Mouse (Mus musculus) forebrain, embryonic 14.5 days (tissue): ENCODE measurements around the gene Yeats2. TPM values are rescaled to one million over a fixed set of nuclear protein-coding genes. Genes with fewer than 3 reads are reported as not detected.
A peak's percentile ranks its signal among the peaks of the same experiment; 100 is the strongest.
"Not testable (repeated sequence)": the region's sequence is repeated elsewhere in the genome, so short reads cannot be mapped to it uniquely, and the experiment has no call there.

Experiments
- ATAC-seq: fragments of 200-750 bp; cut with Nextera tagmentation; 2 replicates; pipeline ENCODE4 v1.8.0; 2017; ENCODE audit warnings: mild to moderate bottlenecking, moderate library complexity
- DNase-seq: peaks from one replicate; pipeline ENCODE4 v3.0.0-alpha.2; 2015; ENCODE audit warnings: low spot score
- H3K27ac ChIP-seq: fragments of 300-500 bp; sonication (generic); 2 replicates; pipeline ENCODE4 v1.5.1; 2014; ENCODE audit warnings: low read depth, mild to moderate bottlenecking, control low read depth, low read length, moderate library complexity
- H3K27me3 ChIP-seq: fragments of 300-500 bp; sonication (generic); replicated peaks from 2 replicates; pipeline ENCODE4 v1.6.1; 2014; ENCODE audit warnings: low read length, control low read depth, mixed read lengths; ENCODE audit not compliant: control insufficient read depth, insufficient read depth
- H3K36me3 ChIP-seq: fragments of 300-500 bp; sonication (generic); 2 replicates; pipeline ENCODE4 v1.6.1; 2014; ENCODE audit warnings: low read length, control low read depth; ENCODE audit not compliant: control insufficient read depth, insufficient read depth
- H3K4me1 ChIP-seq: fragments of 300-500 bp; sonication (generic); 2 replicates; pipeline ENCODE4 v1.6.1; 2014; ENCODE audit warnings: antibody characterized with exemption, low read length, control low read depth; ENCODE audit not compliant: control insufficient read depth, insufficient read depth
- H3K4me2 ChIP-seq: fragments of 300-500 bp; sonication (generic); 2 replicates; pipeline ENCODE4 v1.6.1; 2014; ENCODE audit warnings: mild to moderate bottlenecking, control low read depth, low read length
- H3K4me3 ChIP-seq: fragments of 300-500 bp; sonication (generic); 2 replicates; pipeline ENCODE4 v1.5.1; 2014; ENCODE audit warnings: low read depth, low read length, control low read depth
- H3K9ac ChIP-seq: fragments of 300-500 bp; sonication (generic); 2 replicates; pipeline ENCODE4 v1.6.1; 2014; ENCODE audit warnings: mild to moderate bottlenecking, low read length, control low read depth, moderate library complexity
- H3K9me3 ChIP-seq: fragments of 300-500 bp; sonication (generic); replicated peaks from 2 replicates; pipeline ENCODE4 v1.6.1; 2016; ENCODE audit warnings: low read length, control low read depth, mixed read lengths; ENCODE audit not compliant: control insufficient read depth
- WGBS: fragments of 180-500 bp; shearing (Covaris S2); extraction: QIAGEN DNeasy Blood & Tissue Kit; methylation state at CpG from one replicate; pipeline ENCODE4 v1.1.7; 2014; 5-methylcytosine and 5-hydroxymethylcytosine counted together
- polyA plus RNA-seq: library from polyadenylated mRNA; unstranded; fragments of >200 nt; fragmentation: Nextera tagmentation; extraction: Ambion mirVana; gene quantifications from 2 replicates; pipeline ENCODE4 v1.2.1, GENCODE M21; 2014

The Yeats2 gene
- polyA plus RNA-seq, 1 experiment from 2014 or later = 15.5 TPM

GRCm38 (mm10) chr16:20112649-20113048 lies 28.2 kb upstream of the Yeats2 start:
- no peak overlapping the region for H3K9ac ChIP-seq
- peaks cover 79% of the 10 kb centered on the region for H3K36me3 ChIP-seq
- WGBS = 70% methylated on average over 2 of the region's 2 CpGs
- H3K4me3 ChIP-seq = no peak overlapping the region
- H3K4me1 ChIP-seq = peaks cover 4% of the 10 kb centered on the region; the same call in 1 of the 2 replicates
- H3K27ac ChIP-seq = no peak overlapping the region
- peaks cover 4% of the 10 kb centered on the region; the same call in 1 of the 2 replicates for H3K9me3 ChIP-seq
- peak; percentile 22 for DNase-seq
- H3K27me3 ChIP-seq = no peaks in the 10 kb centered on the region
- H3K4me2 ChIP-seq = no peak overlapping the region
- ATAC-seq = peak; percentile 26; the same call in 1 of the 2 replicates

DNA sequence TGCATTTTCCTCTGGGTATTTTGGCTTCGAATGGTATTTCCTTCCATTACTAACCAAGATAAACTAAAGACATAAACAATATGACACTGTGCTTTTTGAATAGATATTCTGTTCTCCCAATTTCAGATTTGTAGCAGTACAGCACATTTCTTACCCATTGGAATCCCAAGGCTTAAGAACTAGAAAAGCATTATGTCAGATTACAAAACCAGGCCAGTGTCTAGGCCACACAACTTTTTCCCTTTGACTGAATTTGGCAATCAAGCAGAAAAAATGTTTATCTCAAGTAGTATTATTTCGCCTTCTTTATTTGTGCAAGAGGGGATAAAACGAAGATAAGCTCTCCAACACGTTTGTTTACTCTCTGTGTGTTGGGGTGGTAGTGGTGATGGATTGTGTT lies 24.8 kb upstream of the Yeats2 start:
- Histone ChIP-seq H3K27me3 (no peaks in the 10 kb centered on the region), H3K4me2 (no peak overlapping the region), H3K27ac (no peak overlapping the region), H3K9ac (no peak overlapping the region), H3K4me1 (peaks cover 4% of the 10 kb centered on the region; the same call in 1 of the 2 replicates), H3K9me3 (no peaks in the 10 kb centered on the region), H3K36me3 (peaks cover 73% of the 10 kb centered on the region), H3K4me3 (no peak overlapping the region)
- ATAC-seq (no peak), DNase-seq (no peak)
- WGBS = 81% methylated on average over 4 of the region's 4 CpGs

GRCm38 (mm10) chr16:20126319-20126883 lies 14.5 kb upstream of the Yeats2 start:
- H3K9ac ChIP-seq, H3K4me3 ChIP-seq, ATAC-seq, H3K4me1 ChIP-seq, H3K27me3 ChIP-seq, H3K27ac ChIP-seq, H3K4me2 ChIP-seq, DNase-seq, H3K9me3 ChIP-seq: not testable (repeated sequence)
- 88% methylated on average over 10 of the region's 10 CpGs for WGBS
- peaks cover 47% of the 10 kb centered on the region for H3K36me3 ChIP-seq

DNA sequence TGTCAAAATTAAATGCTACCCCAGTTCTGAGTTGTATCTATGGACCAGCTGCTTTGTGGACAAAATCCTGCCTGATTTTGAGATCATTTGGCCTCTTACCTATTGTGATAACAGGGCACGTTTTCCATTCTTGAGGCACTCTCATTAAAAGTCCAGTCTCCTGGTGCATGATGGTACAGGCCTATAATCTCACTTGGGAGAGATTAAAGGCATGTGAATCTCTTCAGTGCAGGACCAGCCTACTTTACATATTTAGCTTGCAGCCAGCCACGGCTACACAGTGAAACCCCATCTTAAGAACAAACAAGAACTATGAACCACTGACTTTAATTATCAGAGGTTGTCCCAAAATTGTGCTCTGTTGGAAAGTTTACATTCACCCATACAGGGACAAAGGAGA lies 10.5 kb upstream of the Yeats2 start:
- H3K4me3 ChIP-seq = no peak overlapping the region
- H3K4me1 ChIP-seq = no peaks in the 10 kb centered on the region
- DNase-seq (no peak), ATAC-seq (no peak)
- H3K27me3 ChIP-seq = no peaks in the 10 kb centered on the region
- no peak overlapping the region for H3K9ac ChIP-seq
- H3K4me2 ChIP-seq = no peak overlapping the region
- H3K36me3 ChIP-seq = peaks cover 16% of the 10 kb centered on the region
- no peaks in the 10 kb centered on the region for H3K9me3 ChIP-seq
- no peak overlapping the region for H3K27ac ChIP-seq
- WGBS = 43% methylated on average over 2 of the region's 2 CpGs

GRCm38 (mm10) chr16:20144568-20144967 lies 3.7 kb downstream of the Yeats2 start:
- Histone ChIP-seq H3K4me2 (no peak overlapping the region), H3K36me3 (no peaks in the 10 kb centered on the region), H3K9ac (no peak overlapping the region), H3K9me3 (no peaks in the 10 kb centered on the region), H3K27ac (no peak overlapping the region), H3K4me1 (peaks cover 10% of the 10 kb centered on the region), H3K4me3 (no peak overlapping the region), H3K27me3 (no peaks in the 10 kb centered on the region)
- WGBS = 95% methylated on average over 3 of the region's 3 CpGs
- no peak for ATAC-seq
- DNase-seq = no peak

- 86% methylated on average over 5 of the region's 5 CpGs for WGBS
- Histone ChIP-seq H3K27ac (no peak overlapping the region), H3K4me2 (no peak overlapping the region), H3K9ac (no peak overlapping the region), H3K27me3 (no peaks in the 10 kb centered on the region), H3K36me3 (peaks cover 47% of the 10 kb centered on the region), H3K4me1 (no peaks in the 10 kb centered on the region), H3K4me3 (no peak overlapping the region), H3K9me3 (no peaks in the 10 kb centered on the region)
- no peak for ATAC-seq
- no peak for DNase-seq
These were observed 11.1 kb downstream of the Yeats2 start for GRCm38 (mm10) chr16:20151991-20152390.

GRCm38 (mm10) chr16:20153742-20154141 lies 12.9 kb downstream of the Yeats2 start:
- Histone ChIP-seq H3K4me1 (no peaks in the 10 kb centered on the region), H3K4me3 (no peak overlapping the region), H3K27me3 (no peaks in the 10 kb centered on the region), H3K9ac (no peak overlapping the region), H3K9me3 (no peaks in the 10 kb centered on the region), H3K27ac (no peak overlapping the region), H3K4me2 (no peak overlapping the region), H3K36me3 (peaks cover 62% of the 10 kb centered on the region)
- 77% methylated on average over 3 of the region's 3 CpGs for WGBS
- ATAC-seq (no peak), DNase-seq (no peak)

- H3K27me3 ChIP-seq = no peaks in the 10 kb centered on the region
- no peaks in the 10 kb centered on the region for H3K4me1 ChIP-seq
- ATAC-seq = no peak
These were observed 19.3 kb downstream of the Yeats2 start for GRCm38 (mm10) chr16:20160130-20160529.

GRCm38 (mm10) chr16:20169071-20169470 lies 28.2 kb downstream of the Yeats2 start:
- Histone ChIP-seq H3K27me3 (no peaks in the 10 kb centered on the region), H3K36me3 (peaks cover 86% of the 10 kb centered on the region), H3K27ac (no peak overlapping the region), H3K4me1 (no peaks in the 10 kb centered on the region), H3K4me3 (no peak overlapping the region), H3K9ac (no peak overlapping the region), H3K4me2 (no peak overlapping the region), H3K9me3 (no peaks in the 10 kb centered on the region)
- WGBS = 91% methylated on average over 3 of the region's 3 CpGs
- DNase-seq (no peak), ATAC-seq (no peak)

More at GRCm38 (mm10) chr16:20160130-20160529, 19.3 kb downstream of the Yeats2 start:
- no peak overlapping the region for H3K27ac ChIP-seq
- no peak for DNase-seq
- H3K4me2 ChIP-seq = no peak overlapping the region
- H3K4me3 ChIP-seq = no peak overlapping the region
- H3K36me3 ChIP-seq = peaks cover 89% of the 10 kb centered on the region
- H3K9me3 ChIP-seq = no peaks in the 10 kb centered on the region
- WGBS = 78% methylated on average over 2 of the region's 2 CpGs
- no peak overlapping the region for H3K9ac ChIP-seq
